Mouse (Mus musculus) T-helper 17 cell (primary cell): Measurements from ENCODE around the gene Slc25a31.

Experiments used
- in situ Hi-C, 2 experiments: fragments of 300-600 bp; cut with MboI, MseI; formaldehyde crosslinking; loops; 1 replicate in 1 of 2; 2 replicates in 1 of 2; pipeline ENCODE4 v1.15.1; 2025; ENCODE audit warnings: high pct_unique_total_duplicates in 2 of 2

The Slc25a31 gene

GRCm38 (mm10) chr3:40704816-40705430 lies 3.7 kb upstream of the Slc25a31 start:
- in situ Hi-C loops: no loop called here

GRCm38 (mm10) chr3:40716056-40716455 lies 7.4 kb downstream of the Slc25a31 start:
- in situ Hi-C loops: no loop called here

GRCm38 (mm10) chr3:40719022-40719421 lies 10.4 kb downstream of the Slc25a31 start:
- in situ Hi-C loops: no loop called here

- in situ Hi-C loops: loop anchor here in 1 of 2 experiments (5.0 kb wide), 1 partner anchor 81 kb away; no protein-coding TSS in a partner anchor
These were observed 29.8 kb downstream of the Slc25a31 start for GRCm38 (mm10) chr3:40738381-40738912.

GRCm38 (mm10) chr3:40744024-40744835 lies 35.6 kb downstream of the Slc25a31 start, which contains the start of gene Hspa4l:
Gene Hspa4l, plus strand, starts transcription at chr3:40744495.
- in situ Hi-C loops: loop anchor here (5.0 to 10.0 kb wide), 2 partner anchors 222 to 701 kb away; no protein-coding TSS in a partner anchor

GRCm38 (mm10) chr3:40744836-40745660 lies 36.4 kb downstream of the Slc25a31 start:
- in situ Hi-C loops: loop anchor here (5.0 to 10.0 kb wide), 4 partner anchors 93 to 700 kb away; no protein-coding TSS in a partner anchor

GRCm38 (mm10) chr3:40745661-40746547 lies 37.2 kb downstream of the Slc25a31 start:
- in situ Hi-C loops: loop anchor here (5.0 to 10.0 kb wide), 3 partner anchors 94 to 699 kb away; no protein-coding TSS in a partner anchor

GRCm38 (mm10) chr3:40760746-40761145 lies 52.1 kb downstream of the Slc25a31 start:
- in situ Hi-C loops: no loop called here

- in situ Hi-C loops: no loop called here
These were observed 52.7 kb downstream of the Slc25a31 start for GRCm38 (mm10) chr3:40761312-40761711.
